Mouse (Mus musculus) retina, embryonic 14.5 days (tissue): ENCODE results near the gene Mical3.

ENCODE experiments used
- DNase-seq: peaks from one replicate; pipeline ENCODE4 v3.0.0-alpha.2; 2015; ENCODE audit warnings: low spot score

Mical3 gene

GRCm38 (mm10) chr6:121053585-121054112 lies 77.2 kb downstream of the Mical3 start:
- DNase-seq: no peak

GRCm38 (mm10) chr6:121051972-121052629 lies 78.7 kb downstream of the Mical3 start:
- no peak for DNase-seq

DNA sequence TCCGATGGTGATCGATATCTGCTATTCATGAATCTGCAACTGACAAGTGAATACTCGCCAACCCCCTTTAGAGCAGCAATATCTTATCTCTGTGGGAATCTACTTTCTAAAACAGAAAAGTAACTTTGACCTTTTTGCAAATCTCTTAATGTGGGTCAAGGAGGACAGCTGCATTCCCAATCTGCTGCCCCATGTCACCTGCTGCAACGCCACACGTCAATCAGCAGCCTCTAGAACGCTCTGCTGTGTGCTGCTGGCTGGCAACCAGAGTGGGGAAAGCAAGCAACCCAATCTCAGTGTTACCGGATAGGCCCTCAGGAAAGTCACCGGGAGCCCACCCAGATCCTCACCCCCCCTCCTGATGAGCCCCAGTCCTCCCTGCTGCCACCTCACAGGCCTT lies 79.4 kb downstream of the Mical3 start:
- no peak for DNase-seq

DNA sequence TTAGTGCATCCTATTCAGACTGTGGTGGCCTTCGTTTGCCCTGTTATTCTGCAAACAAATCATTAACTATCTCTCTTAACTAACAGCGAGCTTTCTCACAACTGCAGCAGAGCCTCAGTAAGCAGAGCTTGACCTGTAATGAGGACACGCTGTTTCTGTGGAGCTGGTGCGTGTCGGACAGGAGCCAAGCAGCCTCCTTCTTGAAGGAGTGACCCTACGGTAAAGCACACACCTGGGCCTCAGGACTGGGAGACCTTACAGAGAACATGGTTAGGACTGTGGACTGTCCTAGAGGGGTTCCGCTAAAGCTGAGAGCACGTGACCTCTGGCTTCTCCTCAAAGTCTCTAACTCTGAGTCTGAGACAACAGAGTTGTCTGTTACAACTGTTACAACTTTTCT lies 82.1 kb downstream of the Mical3 start:
- no peak for DNase-seq

GRCm38 (mm10) chr6:121045345-121046080 lies 85.3 kb downstream of the Mical3 start:
- no peak for DNase-seq

GRCm38 (mm10) chr6:121043434-121044189 lies 87.2 kb downstream of the Mical3 start:
- no peak for DNase-seq

DNA sequence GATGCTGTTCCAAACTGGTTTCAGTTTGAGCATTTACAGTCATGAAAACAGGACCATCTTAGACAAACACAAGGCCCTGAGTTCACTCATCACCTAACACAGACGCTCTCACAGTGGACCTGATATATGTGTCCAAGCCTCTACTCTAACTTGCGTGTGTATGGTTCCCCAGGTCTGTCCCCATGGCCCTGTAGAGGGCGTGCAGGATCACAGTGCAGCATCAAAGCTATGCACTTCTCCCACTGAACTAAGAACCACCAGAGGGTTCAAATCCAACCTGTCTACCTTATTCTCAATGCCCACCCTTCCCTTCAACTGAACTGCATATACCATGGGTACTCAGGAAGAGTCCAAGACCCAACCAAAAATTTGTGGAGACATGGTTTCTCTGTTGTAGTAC lies 91.1 kb downstream of the Mical3 start:
- DNase-seq: no peak

GRCm38 (mm10) chr6:121039286-121039685 lies 91.5 kb downstream of the Mical3 start:
- DNase-seq: no peak

GRCm38 (mm10) chr6:121037086-121037485 lies 93.7 kb downstream of the Mical3 start:
- DNase-seq: no peak

GRCm38 (mm10) chr6:121035929-121036328 lies 94.9 kb downstream of the Mical3 start:
- DNase-seq: no peak

GRCm38 (mm10) chr6:121035268-121035667 lies 95.5 kb downstream of the Mical3 start:
- DNase-seq: no peak

DNA sequence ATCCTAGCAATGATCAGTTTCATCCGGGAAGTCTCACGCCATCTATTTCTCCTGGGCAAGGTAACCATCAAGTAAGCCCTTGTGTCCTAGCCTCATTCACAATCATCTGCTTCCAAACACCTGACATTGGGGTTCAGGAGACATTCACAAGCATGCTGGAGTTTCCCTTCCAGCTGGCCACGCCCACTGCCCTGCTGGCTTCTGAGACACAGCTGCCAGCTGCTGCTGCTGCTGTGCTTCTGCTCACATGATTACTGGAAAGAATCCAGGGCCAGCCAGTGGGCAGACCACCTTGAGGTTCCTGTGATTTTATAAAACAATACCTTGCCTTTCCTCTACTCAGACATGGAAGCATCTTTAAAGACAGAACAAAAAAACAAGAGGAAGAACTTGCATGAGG lies 97.5 kb downstream of the Mical3 start:
- DNase-seq: no peak

- DNase-seq: no peak
Measured at GRCm38 (mm10) chr6:121031370-121031769, 99.4 kb downstream of the Mical3 start.

DNA sequence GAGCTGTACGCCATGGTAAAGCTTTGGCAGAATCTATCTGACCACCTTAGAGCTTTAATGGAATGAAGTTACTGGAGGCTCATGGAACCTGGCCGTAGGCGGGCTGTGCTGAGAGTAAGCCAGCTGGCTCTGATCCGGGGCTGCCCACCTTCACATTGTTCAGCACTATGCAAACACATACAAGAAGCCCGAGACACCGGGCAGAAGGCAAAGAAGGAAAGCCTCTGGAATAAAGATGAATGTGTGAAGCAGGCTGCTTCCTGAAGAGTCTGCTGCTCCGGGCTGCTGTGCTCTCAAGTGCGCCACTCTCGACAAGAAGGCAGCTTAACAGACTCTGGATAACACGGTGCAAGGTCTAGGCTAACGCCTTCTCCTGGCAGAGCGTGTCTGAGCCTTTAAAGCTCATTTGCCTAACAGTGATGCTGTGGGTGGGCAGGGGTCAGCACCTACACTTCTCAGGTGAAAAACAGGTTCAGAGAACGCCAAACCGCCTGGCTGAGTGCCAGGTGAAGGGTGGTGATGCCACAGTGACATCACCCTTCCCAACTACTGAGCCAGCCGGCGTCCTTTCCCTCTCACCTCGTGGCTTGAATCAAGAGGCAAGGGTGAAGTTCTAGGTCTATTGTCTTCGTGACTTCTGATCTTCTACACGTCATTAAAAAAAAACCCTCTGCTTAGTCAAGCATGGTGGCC lies 100.8 kb downstream of the Mical3 start:
- DNase-seq: no peak

DNA sequence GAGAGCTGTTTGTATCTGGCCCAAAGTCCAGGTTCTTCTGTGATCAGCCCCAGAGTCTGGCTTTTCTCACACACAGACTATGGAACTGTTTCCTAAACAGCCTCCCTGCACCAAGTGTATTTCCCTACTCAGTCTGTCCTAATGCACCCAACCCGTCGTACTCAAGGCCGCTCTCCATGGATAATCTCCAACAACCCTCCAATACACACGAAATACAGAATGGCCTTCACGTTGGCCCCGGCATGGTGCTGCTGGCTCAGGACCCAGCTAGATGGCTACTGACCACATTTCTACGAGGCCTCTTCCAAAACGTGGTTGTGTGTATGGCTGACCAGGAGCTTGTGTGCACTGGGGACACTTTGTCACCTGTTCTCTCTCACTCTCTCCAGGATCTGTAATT lies 102.3 kb downstream of the Mical3 start:
- no peak for DNase-seq

DNA sequence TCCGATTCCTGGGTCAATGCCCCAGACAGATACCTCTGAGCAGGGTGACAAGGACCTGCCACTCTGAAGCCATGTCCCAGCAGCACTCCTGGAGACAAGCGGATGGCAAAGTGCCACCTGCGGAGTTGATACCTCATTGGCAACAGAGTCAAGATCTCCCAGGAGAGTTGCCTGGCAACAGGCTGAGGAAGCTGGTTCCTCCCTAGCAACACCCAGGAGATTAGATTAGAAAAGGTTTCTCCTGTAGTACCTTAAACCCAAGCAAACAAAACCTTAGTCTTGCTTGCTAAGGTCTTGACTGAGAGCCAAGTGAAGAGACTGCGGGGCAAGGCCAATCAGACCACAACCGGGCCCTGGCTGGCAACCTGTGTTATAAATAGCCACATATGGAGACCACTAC lies 103.5 kb downstream of the Mical3 start:
- no peak for DNase-seq

GRCm38 (mm10) chr6:121026866-121027265 lies 103.9 kb downstream of the Mical3 start:
- DNase-seq: no peak

DNA sequence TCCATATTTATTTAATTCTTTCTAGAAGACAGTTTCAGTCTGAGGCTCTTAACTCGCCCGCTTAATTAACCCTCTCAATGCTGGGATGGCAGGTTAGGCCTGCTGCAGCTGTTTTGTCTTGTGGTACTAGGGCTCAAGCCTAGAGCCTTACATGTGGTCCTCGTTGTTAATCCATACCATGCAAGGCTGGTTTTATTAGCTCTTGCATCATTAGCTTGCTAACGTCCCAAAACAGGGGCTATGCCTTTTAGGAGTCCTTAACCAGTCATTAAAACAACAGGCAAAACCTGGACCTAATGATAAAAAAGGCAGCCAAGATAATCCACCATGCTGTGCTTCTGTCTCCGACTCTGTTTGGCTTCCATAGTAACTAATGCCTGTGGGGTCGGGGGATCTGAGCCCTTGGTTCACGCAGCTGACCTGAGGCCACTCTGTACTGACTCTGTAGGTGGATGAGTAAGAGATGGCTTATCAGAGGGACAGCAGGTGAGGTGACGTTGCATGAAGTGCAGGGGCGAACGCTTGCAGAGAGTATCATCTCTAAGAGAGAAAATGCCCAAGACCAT lies 104.7 kb downstream of the Mical3 start:
- peak; percentile 22 for DNase-seq

DNA sequence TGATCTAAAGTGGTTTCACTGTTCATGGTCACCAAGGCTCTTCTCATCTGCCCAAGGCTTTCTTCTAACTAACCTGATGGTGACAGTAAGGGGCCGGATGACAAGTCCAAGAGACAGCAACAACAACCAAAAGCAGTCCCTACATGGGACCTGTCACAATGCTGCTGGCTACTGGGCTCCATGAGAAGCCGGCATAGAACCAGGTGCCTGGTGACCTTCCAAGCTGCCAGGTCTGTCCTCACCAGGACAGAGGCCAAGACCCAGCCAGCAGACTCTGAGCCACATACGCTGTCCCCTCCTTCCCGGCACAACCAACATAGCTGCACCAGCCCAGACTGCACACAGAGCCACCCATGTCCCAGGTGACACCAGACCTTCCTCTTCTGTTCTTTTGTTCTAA lies 112.7 kb downstream of the Mical3 start:
- no peak for DNase-seq

GRCm38 (mm10) chr6:121017436-121018031 lies 113.3 kb downstream of the Mical3 start:
- no peak for DNase-seq

- no peak for DNase-seq
Measured at GRCm38 (mm10) chr6:121016097-121016496, 114.7 kb downstream of the Mical3 start.
